Mouse (Mus musculus) G1E-ER4 (cell line): ENCODE data around the gene Arhgap10. TPM values are rescaled to one million over a fixed set of nuclear protein-coding genes. Genes with fewer than 3 reads are reported as not detected.

ENCODE experiments used
- GATA1 ChIP-seq: IDR thresholded peaks from one replicate; pipeline ENCODE4 v1.8.0; 2012; ENCODE audit warnings: low read length, inconsistent platforms
- polyA plus RNA-seq: library from polyadenylated mRNA; stranded (reverse); fragments of >175 nt; gene quantifications from 2 replicates; pipeline ENCODE4 v1.2.3, GENCODE M21; 2012

Arhgap10 gene
- polyA plus RNA-seq, 1 experiment = 21.0 TPM

DNA sequence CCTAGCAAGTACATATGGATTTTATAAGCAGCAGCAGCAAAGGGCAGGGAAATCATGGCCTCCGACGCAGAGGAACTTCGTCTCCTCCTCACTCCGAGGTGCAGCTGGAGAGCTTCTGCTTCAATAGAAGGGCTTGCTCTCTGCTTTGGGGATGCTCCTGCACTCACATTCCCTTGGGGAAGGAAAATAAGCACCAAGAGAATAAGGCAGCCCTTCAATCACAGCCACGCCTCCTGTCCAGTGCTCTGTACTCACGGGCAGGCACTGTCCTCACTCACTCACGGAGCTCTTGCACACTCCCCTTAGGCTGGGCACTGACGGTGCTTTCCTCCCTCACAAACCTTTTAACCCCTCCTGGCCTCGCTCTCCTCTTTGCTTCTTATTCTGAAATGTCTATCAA lies 176.4 kb downstream of the Arhgap10 start:
- TF ChIP-seq GATA1 = no peak

DNA sequence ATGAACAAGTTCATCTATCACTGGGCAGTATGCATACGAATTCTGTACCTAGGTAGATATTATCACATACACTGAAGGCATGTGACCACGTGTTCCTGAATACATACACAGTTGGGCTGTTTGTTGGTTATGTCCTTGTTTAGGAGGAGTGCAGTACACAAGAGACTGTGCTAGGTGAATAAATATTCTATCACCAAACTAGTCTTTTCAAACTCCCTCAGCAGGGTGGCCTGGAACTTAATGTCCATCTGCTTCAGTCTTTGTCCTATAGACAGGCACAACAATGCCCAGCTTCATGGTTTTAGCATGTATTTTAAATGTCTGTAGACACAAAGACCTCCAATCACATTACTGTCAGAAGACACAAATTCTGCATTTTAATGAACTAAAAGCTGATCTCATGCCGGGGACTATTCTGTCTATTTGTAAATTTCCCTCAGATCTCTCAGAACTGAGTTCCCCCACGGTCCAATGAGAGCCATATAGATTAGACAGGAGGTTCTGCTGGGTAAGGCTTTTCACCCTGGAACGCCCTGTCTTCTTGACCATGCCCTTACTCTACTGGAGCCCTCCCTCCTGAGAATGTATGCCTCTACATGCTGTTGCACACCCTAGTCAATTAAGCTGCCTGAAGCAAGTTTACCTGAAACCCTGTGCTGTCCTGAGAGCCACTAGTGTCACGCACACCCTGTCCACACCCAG lies 177.6 kb downstream of the Arhgap10 start:
- TF ChIP-seq GATA1 = no peak

DNA sequence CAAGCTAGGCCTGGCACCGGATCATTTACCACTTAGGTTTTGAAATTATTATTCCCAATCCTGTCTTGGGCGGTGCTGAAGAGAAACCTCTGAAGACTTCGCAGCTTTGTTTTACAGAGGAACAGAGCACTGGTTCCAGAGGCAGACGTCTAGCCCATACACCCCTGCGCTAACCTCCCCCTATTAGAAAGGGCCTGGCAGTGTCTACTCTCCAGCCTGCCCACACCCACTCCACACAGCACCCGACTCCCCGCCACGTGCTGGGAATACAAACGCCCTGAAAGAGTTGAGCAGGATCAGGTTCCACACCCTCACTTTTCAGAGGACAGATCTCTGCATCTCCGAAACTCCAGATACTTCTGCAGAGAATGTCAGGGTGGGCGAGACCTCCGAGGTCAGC lies 180.5 kb downstream of the Arhgap10 start:
- TF ChIP-seq GATA1 = no peak

DNA sequence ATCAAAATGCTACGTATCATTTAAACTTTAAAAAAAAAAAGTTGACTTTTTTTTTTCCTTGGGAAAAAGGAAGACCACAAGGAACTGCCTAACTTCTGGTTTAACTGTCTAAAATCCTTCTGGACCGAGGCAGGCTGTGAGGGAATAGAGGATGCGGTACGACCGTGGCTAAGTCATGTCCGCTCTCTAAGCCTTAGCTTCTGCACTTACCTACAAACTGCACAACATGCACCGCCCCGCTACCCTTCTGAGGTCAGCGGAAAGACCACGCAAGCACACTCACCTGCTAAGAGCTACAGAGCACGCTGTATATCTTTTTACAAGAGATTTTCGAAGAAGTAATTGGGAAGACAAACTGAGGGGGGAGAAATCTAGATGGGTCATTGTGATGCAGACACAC lies 186.6 kb downstream of the Arhgap10 start:
- TF ChIP-seq GATA1 = no peak

DNA sequence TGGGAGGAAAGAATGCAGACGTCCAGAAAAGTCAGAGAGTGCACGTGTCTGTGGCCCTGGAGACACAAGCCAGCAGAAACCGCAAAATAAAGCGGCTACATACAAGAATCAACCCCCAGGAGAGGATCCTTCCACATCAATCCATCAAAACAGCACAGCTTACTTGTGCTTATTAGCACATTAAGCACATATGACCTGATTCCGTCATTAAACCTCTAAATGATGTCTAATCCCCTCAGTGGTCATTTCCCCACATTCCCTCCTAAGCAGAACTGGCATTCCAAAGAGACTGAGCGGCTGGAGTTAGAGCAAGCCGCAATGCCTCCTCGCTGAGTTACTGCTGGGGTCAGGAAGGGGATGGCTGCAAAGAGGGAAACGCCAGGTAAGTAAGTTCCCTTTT lies 187.4 kb downstream of the Arhgap10 start:
- no peak for TF ChIP-seq GATA1

DNA sequence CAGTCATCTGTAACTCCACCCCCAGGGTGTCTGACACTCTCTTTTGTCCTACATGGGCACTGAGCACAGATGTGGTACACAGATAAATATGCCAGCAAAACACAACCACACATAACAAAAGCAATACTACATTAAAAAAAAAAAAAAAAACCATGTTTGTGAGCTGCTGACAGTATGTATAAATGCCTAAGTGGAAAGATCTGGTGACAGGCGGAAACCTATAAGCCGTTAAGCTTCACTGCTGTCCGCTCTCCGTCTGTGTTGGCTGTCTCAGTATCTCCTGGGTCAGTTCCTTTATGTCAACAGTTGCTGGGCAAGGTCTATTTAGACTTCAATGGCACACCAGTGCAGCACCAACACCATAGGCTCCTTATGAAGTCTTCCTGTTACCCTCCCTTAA lies 188.0 kb downstream of the Arhgap10 start:
- TF ChIP-seq GATA1 = no peak

DNA sequence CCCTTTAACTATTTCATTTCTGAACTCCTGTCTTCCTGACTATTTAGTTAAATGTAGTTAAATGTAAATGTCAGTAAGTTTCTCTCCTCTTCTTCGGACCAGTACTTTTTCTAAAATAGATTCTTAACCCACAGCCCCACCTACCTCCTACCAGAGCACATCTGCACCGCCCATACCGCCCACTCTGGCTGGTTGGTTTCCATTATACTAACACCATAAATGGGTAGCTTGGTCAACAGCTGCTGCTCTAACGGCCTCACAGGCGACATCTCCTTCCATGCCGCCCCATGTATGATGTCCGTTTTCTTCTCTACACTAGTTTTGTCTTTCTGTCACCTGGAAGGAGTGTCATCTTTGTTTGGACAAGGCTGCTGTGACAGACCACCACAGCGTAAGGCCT lies 189.3 kb downstream of the Arhgap10 start:
- TF ChIP-seq GATA1 = no peak

DNA sequence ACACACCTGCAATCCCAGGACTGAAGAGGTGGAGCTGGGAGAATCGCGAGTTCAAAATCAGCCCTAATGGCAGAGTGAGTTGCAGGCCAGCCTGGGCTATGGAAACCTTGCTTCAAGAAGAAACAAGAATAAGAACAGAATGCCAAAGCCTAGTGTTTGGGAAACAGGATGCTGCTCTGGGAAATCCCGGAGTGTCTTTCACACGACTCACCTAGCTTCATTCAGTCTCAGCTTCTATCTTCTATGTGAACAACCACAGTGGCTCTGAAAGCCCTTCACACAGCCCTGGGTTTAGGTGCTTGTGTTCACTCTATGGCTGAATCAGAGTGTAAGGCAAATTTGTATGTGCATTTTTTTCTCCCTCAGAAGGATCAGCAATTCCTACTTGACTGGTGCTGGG lies 190.4 kb downstream of the Arhgap10 start:
- TF ChIP-seq GATA1 = no peak

DNA sequence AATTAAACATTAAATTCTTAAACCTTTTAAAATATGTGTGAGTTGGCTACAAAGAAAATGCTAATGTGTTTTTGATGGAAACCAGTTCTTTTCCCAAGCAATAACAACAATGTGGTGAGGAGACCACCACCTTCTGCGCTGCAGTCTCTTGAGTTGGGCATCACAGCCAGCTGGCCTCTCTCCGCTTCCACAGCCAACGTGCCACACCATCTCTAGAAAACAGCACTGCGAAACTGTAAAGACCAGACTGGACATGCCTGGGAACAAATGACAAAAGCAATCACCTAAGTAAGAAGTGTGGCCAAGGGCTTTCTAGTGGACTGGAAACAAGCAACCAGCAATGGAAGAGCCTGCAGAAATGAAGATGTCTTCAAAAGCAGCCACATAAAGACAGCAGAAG lies 195.9 kb downstream of the Arhgap10 start:
- no peak for TF ChIP-seq GATA1

DNA sequence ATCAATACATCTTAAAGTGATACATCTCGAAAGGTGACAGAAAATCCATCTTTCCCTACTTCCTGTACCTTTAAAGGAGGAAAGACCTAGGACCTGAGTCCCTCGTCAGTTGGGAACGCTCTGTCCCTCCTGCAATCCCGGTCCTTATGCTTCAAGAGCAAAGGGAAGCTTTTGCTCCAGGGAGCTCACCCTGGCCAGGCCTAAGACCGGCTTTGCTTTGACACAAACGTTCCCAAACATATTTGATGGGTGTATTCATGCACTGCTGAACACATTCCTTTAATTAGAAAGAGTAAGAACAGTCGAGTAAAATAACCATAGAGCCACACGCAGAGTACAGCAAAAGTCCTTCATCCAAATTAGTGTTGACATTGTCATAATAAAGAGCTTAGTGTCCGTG lies 199.2 kb downstream of the Arhgap10 start:
- no peak for TF ChIP-seq GATA1

DNA sequence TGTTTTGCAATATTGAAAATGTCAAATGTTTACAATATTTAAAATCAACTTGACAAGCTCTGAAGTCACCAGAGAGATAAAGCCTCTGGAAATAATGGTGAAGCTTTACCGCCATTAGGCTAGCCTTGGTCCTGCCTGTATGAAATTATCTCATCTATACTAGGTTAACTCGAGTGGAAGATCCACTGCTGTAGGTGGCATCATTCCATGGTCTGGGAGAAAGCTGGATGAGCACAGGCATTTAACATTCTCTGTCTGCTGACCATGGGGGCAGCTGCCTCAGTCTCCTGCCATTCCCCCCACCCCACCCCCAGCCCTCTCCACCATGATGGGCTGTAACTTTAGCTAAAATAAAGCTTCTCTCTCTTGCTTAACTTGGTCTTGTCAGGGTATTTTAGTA lies 200.0 kb downstream of the Arhgap10 start:
- no peak for TF ChIP-seq GATA1

DNA sequence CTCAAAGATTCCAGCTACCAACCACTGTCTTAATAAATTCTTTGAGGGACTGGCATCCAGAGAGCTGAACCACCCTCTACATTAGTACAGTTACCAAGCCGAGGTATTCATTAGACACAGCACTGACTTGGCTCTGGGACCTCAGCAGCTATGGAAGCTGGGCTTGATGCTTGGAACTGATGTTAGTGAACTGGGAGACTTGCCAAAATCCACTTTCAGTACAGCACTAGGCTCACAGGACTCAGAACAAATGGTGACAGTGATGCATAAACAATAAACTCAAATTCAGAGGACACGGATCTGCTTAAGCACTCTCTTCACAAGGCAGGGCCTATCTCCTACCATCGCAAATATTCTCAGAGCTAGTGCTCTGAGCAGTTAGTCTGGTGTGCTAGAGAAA lies 204.8 kb downstream of the Arhgap10 start:
- no peak for TF ChIP-seq GATA1

DNA sequence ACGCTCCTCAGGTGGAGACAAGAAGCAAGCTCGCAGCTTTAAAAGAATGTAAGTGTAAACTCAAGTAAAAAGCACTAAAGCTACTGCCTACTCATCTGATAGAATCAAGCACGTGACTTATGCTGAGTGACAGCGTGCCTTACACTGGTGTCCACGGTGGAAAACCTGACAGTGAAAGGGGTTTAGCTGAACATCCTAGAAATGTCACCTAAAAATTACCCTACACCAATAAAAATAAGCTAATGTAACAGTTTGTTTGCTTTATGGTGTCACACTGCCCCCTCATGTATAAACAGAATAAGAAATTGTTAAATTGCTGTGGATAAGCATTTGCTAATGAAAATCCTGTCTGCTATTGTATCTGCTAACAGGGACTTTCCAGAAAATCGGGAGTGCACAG lies 206.0 kb downstream of the Arhgap10 start:
- TF ChIP-seq GATA1 = no peak

DNA sequence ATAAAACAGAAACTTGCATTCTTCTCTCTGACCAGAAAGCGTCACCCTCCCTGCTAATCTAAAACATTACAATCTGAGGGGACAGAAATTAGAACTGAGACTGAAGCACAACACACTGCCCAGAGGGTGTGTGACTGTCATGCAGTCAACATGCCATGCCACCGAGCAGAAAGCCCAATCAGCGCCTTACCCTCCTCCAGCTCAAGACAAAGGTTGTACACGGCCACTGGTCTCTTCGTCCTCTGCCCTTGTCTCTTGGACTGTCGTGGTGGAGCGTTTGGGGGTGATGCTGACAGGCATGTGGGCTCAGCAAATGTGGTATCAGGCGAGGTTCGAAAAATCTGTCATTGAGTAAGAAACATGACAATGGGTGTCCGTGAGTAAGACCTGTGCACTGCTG lies 207.2 kb downstream of the Arhgap10 start:
- no peak for TF ChIP-seq GATA1

DNA sequence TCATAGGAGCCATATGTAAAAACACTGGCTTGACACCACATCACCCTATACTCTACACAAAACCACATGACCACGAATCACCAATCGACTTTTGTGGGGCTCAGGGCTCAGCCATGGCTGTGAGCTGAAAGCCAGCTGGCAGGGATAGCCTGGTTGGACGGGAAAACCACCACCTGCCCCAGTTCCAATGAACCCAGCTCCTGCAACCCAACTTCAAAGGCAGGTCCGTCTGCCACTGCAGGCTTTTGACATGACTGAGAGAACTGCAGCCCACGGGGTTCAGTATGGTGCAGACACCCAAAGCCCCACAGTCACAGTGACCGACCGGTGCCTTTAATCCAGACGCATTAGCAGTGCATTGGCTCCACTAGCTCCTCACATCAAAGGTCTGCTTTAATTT lies 207.7 kb downstream of the Arhgap10 start:
- TF ChIP-seq GATA1 = no peak

DNA sequence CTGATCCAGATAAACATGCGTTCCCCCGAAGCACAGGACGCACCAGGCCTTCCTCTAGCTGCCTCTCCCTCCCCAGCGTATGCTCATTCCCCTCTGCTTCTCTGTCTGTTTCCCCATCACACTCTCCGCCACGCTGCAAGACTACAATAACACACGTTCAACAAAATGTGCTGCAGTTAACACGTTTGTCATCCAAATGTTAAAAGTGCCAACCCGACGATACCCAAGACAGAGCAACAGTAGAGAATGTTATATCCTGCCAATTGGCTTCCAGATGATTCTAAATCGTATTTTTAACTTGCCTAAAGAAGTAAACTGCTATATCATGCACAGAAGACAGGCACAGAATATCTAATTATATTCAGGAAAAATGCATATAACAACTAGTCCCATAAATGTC lies 223.2 kb downstream of the Arhgap10 start:
- no peak for TF ChIP-seq GATA1

DNA sequence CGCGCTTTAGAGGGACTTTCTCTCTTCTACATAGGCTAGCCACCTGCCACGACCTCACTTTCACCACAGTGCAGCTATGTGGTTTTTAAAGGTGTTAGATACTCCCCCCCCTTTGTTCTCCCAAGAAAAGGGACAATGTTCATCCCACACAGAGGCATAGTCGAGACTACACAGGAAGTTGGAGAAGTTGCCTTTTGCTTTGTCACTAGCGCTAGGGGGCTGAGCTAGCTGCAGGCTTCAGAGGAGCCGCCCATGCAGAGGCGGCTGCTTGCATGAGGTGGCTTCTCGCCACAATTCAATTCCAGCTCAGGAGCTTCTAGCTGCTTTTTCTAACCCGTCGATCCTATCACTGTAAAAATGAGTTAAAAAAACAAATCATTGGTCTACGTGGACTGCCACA lies 225.1 kb downstream of the Arhgap10 start:
- TF ChIP-seq GATA1 = no peak

DNA sequence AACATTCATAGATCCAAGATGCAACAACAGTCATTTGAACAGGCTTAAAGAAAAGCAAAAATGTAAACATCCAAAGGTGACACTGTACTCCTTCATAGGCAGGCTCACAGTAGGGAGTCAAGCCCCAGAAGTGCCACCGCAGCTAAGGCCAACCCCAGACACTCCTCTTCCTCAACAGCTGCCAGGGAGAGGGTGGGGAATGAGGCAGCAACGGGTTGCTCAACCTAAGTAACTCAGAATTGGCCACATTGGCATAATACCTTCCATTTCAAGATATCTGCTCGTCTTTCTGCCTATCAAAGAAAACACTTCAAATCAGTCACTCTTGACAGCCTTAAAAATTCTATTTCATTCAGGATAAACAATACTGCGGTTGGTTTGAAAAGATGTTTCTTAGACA lies 225.6 kb downstream of the Arhgap10 start:
- TF ChIP-seq GATA1 = no peak
